Mouse (Mus musculus): Measurements from ENCODE around the gene 4930430A15Rik.

The 4930430A15Rik gene

GRCm38 (mm10) chr2:111229502-111229901 is at the start of gene 4930430A15Rik:
Gene 4930430A15Rik (minus strand): TSS chr2:111229602.
- no peak for DNase-seq (ENCODE audit: low spot score in 2 of 2)

- DNase-seq (ENCODE audit: low spot score in 2 of 2), result no peak
Measured at GRCm38 (mm10) chr2:111274006-111274405, 44.6 kb upstream of the 4930430A15Rik start, which contains the start of gene Olfr1277. Gene Olfr1277 (minus strand): TSS chr2:111274106.

GRCm38 (mm10) chr2:111254216-111254615 is 24.8 kb upstream of the 4930430A15Rik start, which contains the start of gene Olfr1276:
Gene Olfr1276 (plus strand): TSS chr2:111254516.
- DNase-seq (ENCODE audit: low spot score in 2 of 2), result no peak

GRCm38 (mm10) chr2:111235186-111235585 is 5.8 kb upstream of the 4930430A15Rik start, which contains the start of gene Olfr1275:
Gene Olfr1275 (minus strand): TSS chr2:111235286.
- no peak for DNase-seq (ENCODE audit: low spot score in 2 of 2)

- no peak for DNase-seq (ENCODE audit: low spot score in 2 of 2)
Measured at GRCm38 (mm10) chr2:111182068-111182467, 47.3 kb downstream of the 4930430A15Rik start.

GRCm38 (mm10) chr2:111152836-111153235 is 76.6 kb downstream of the 4930430A15Rik start, which contains the start of gene Gm15130:
Gene Gm15130 (minus strand): TSS chr2:111152936.
- DNase-seq (ENCODE audit: low spot score in 2 of 2), result no peak

- DNase-seq (ENCODE audit: low spot score in 2 of 2), result no peak
Measured at GRCm38 (mm10) chr2:111135739-111136138, 93.7 kb downstream of the 4930430A15Rik start.

Measured in urinary bladder, postnatal 4 days (tissue).